Mouse (Mus musculus) adrenal gland, postnatal 25 days (tissue): Measurements from ENCODE around the gene Igf2bp1. TPM values are rescaled to one million over a fixed set of nuclear protein-coding genes. Genes with fewer than 3 reads are reported as not detected.

ENCODE experiments used
- microRNA-seq, 2 experiments: library from miRNA; unstranded; fragments of <30 nt; microRNA quantifications; one replicate each; pipeline ENCODE4 v1.2.0; 2021
- total RNA-seq: library from RNA; stranded (reverse); gene quantifications from 2 replicates; pipeline ENCODE4 v1.2.3, GENCODE M21; 2021

The Igf2bp1 gene
- total RNA-seq, 1 experiment from 2014 or later = 5.1 TPM

Small RNAs within 50 kb of the gene (microRNA-seq; reads per million reads assigned to microRNA genes)
- 0 reads per million in 2 experiments for gene Mir3063

Other genes with a start within 250 kb of the Igf2bp1 start
- gene Phospho1, start 181.4 kb downstream of the Igf2bp1 start, total RNA-seq = 133 and 225 TPM in 2 replicates
- gene Gngt2, start 168.7 kb downstream of the Igf2bp1 start, total RNA-seq = 16.2 and 20.1 TPM in 2 replicates
- gene Abi3, start 163.5 kb downstream of the Igf2bp1 start, total RNA-seq = 15.2 and 16.7 TPM in 2 replicates
- not detected in 2 replicates for gene B4galnt2, start 91.0 kb downstream of the Igf2bp1 start, total RNA-seq
- gene Gip, start 18.6 kb upstream of the Igf2bp1 start, total RNA-seq = not detected in 2 replicates
- gene Snf8, start 28.9 kb upstream of the Igf2bp1 start, total RNA-seq = 85.0 and 87.0 TPM in 2 replicates
- 46.2 and 48.4 TPM in 2 replicates for gene Ube2z, start 59.4 kb upstream of the Igf2bp1 start, total RNA-seq
- gene Atp5g1, start 69.7 kb upstream of the Igf2bp1 start, total RNA-seq = 260 and 278 TPM in 2 replicates
- not detected in 2 replicates for gene Calcoco2, start 106.0 kb upstream of the Igf2bp1 start, total RNA-seq
- not detected in 2 replicates for gene Ttll6, start 127.8 kb upstream of the Igf2bp1 start, total RNA-seq
- not detected in 2 replicates for gene Hoxb13, start 188.4 kb upstream of the Igf2bp1 start, total RNA-seq